Mouse (Mus musculus) 3134 (cell line): ENCODE measurements at regions not wholly inside any gene's neighbourhood (a gene's known extent, or its start where the extent isn't known, plus 50 kb on each side); places are given as distances from the start of the nearest gene placed in this dataset.
A peak's percentile ranks its signal among the peaks of the same experiment; 100 is the strongest.
"Not testable (repeated sequence)": the region's sequence is repeated elsewhere in the genome, so short reads cannot be mapped to it uniquely, and the experiment has no call there.

Source experiments
- DNase-seq: peaks from one replicate; pipeline ENCODE4 v3.0.0-alpha.2; 2011; ENCODE audit warnings: low spot score; ENCODE audit not compliant: insufficient read length; ENCODE audit errors: extremely low read depth

DNA sequence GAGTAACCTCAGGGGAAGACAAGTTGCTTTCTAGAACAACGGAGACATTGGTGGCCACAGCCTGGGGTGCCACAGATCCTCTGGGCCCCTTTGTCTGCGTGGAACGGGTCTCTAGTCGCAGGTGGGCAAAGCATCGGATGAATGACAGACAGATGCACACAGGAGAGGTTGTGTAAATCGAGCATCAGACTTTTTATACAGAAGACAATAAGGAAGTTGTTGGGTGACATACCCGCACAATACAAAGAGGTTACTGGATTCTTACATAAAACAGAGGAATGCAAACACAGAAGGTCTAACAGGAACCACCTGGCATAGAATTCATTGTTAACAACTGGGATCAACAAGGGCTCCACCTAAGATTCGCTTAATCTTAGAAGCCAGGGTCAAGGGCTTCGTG lies 127.5 kb downstream of the Nr2f2 start:
- not testable (repeated sequence) for DNase-seq

DNA sequence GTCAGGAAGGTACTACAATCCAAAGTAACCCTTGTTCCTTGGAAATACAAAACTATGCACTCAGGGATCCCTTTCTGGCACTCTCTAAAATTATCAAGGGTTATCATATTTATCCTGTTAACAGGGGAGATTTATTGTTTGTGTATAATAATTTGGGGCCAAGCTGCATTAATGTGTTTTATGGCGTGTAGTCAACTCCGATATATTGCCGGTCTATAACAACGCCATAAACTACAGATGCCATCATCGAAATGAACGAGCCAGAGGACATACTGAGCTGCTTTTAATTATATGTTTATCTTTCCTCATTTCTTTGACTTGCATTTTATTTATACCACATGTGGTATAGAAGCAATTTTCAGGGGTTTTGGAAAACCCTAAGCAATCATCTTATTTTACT lies 147.2 kb downstream of the Nr2f2 start:
- no peak for DNase-seq

DNA sequence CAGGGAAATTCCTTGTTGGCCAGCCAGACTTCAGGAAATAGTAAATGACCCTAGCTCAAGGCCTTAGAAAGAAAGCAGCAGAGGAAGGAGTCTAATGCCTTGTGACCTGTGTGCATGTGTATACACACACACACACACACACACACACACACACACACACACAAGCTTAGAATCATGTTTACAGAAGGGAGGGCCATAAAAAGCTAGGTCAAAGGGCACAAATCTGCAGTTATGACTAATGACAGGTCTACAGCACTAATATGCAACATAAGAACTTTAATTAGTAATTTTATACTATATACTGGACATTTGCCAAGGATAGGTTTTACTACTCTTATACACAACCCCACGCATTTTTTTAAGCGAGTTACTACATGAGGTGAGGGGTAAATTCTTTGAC lies 149.4 kb downstream of the Nr2f2 start:
- DNase-seq, result no peak

DNA sequence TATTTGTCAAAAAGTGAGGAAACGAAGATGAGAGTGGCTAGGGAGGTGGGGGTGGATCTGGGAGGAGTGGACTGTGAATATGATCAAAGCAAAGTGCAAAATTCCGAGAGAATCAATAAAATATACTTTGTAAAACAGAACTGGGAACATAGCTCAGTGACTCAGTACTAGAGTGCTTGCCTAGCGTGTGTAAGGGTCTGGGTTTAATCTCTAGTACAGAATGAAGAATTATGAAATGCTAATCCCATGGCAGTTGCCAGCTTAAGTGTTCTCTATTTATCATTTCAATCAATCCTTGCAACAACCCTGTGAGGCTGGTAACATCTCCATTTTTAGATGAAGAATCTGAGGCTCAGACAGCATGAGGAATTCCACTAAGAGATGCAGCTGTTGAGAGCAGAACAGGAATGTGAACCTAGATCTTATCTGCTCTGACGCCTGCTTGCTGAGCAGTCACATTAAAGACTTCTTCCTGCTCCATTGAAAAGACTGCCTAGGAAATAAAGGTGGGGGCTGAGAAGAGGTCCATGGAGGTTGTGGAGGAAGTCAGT lies 152.5 kb downstream of the Nr2f2 start:
- no peak for DNase-seq

DNA sequence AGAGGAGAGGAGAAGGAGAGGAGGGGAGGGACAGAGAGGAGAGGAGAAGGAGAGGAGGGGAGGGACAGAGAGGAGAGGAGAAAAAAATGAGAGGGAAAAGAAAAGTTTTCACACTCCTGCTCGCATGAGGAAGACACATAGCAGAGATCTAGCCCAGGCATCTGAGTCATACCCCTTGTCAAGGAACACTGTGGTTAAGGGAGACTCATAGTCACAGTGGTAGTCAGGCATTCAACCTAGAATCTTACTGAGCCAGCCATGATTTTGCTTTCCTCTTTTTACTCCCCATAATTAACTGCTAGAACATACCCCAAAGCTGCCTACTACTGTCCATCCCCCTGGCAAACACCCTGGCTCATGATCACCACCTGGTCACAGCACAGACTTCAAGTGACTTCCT lies 160.6 kb downstream of the Nr2f2 start:
- peak; percentile 44 for DNase-seq

DNA sequence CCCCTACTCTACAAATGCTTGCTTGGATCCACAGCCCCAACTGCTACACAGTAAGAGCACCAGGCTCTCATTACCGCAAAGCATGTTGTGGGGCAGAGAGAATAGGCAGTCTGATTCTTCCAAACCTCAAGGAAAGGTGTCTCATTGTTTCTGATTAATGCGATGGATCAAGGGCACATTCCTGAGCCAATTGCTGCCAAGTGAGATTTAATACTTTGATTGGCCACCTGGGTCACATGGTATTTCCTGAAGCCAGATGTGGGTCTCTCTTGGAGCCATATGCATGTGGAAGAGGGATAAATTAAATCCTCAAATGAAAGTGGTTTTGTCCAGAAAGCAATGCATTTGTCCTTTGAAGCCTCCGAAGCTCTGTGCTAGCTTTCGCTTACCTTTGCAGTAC lies 166.3 kb downstream of the Nr2f2 start:
- DNase-seq, result no peak

DNA sequence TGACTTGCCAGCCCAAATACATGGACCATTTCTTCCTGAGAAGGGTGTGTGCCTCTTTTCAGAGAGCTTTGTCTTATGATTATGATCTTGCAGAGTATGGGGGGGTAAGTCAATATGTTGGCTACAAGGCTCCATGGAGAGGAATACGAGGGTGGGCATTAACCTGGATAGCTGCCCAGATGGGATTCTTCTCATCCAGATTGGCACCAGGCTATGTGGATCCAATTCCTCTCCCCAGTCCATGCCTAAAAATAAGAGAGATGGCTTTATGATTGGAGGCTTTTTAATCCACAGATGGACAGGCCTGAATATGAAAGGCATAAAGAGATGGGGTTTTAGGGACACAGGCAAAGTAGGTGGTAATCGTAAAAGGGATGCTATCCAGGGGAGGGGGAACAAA lies 187.6 kb downstream of the Nr2f2 start:
- no peak for DNase-seq

DNA sequence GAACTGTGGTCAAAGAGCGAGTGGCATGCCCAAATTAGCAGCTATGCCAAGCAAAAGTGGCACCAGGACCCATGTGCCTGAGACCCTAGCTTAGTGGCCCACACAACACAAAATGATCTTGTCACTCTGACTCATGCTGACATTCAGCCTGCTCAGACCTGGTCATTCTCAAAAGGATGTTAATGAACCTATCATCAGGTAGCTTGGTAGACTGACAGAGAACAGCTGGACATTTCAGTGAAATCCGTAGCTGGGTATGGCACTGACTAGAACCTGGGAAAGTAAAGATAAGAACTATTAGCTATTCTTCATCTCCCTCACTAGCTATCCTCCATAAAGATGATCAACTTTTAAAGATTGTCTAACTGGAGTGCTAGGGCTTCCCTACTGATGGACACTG lies 188.5 kb downstream of the Nr2f2 start:
- no peak for DNase-seq

DNA sequence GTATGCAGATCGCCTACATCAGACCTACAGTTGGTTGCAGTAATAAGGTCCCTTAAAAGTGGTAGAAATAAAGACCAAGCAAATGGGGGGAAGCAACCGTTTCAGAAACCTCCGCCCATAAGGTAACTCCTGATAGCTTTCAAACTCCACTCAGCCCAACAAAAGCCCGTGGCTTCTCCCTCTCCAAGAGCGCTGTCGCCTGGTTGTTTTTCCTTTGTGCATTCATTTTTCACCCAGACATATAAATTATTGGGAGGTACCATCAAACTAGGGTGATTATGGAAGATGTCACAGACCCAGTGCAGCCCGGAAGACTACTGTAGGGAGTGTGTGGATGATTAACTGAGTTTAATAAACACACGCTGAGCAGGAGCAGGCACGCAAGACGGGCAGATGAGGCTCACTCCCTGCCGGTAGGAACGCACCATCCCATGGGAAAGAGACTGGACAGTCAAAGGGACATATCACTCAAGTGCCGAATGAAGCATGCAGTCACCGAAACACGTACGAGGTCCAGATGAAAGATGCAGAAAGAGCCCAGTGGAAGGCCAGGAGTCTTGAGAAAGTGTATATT lies 189.8 kb downstream of the Nr2f2 start:
- no peak for DNase-seq

DNA sequence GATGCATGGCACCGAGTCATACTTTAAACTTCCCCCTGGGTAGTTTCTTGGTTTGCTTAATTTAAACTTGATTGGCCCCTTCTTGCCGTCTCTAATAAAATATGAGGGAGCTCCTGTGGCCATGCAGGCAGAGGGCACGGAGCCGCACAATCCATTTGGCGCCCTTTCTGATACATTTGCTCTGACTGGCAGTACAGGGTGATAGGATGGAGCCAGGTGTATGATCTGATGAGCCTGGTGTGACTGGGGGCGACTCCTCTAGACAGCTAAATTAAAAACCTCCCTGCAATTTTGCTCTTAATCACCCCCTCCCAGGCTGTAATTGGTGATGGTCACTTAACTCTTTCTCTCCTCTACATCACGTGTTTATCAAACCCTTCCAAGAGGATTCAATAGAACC lies 190.4 kb downstream of the Nr2f2 start:
- DNase-seq, result no peak

DNA sequence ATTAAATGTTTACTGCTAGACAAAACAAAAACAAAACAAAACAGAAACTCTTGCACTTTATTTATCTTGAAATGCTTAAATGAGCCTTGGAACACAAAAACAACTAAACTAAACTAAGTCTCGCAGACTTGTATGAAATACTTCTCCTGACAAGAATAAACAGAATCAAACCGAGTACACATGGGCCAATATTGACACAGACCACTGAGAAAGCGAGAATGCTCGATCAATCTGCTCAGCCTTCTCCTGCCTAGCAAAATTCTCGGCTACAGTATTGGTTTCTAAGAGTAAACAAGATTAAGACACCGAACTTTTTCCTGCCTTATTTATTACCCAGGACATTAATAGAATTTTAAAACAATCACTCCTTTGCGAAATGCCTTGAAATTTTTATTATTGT lies 194.1 kb downstream of the Nr2f2 start:
- DNase-seq, result no peak

DNA sequence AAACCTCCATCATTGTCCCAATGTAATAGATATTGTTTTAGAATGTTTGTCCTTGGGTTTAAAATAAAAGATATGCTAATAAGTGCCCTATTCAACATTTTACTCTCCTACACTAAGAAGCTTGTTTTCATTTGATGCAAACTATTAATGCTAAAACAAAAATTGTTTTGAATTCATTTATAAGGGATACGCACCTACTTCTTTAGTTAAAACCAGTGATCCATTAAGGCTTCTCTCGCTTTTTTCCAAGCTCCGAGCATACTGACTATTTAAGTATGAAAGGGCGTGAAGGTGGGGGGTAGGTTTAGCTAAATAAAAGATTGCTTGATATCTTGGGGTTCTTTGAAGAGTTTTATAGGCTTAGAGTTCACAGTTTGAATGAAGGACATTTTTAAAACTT lies 195.1 kb downstream of the Nr2f2 start:
- DNase-seq, result no peak

DNA sequence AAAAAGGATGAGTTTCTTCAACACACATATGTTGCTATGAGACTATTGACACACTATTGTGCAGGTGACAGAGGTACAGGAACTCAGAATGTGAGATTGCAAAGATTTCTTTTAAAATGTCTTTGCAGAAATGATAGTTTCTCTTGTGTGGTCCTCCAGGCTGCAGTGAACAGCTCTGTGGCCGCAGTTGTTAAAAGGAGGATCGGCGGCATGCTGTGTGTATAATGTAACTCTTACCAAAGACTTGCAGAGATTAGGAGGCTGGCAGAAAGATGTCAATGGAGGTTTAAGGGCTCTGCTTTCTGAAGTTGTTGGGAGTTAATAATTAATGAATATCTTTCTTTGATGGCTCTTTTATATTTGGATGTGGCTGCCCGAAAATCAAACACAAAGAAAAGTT lies 198.5 kb downstream of the Nr2f2 start:
- DNase-seq, result no peak

DNA sequence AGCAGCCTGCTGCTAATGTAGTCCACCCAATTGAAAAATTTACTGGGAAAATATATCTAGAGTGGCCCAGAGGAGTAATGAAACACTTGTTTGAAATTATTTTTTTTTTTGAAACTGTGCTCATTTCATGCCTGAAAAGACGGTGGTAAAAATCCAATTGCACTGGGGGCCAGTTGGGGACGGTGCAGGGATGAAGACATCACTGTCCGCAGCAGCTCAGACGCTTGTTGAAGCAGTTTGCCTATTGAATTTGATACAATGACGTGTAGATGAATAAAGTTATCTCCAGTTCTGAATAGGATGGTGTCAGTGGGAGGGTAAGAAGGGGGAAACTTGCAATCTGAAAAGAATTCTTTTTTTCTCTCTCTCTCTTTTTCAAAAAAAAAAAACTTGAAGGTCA lies 200.5 kb downstream of the Nr2f2 start:
- DNase-seq, result no peak

DNA sequence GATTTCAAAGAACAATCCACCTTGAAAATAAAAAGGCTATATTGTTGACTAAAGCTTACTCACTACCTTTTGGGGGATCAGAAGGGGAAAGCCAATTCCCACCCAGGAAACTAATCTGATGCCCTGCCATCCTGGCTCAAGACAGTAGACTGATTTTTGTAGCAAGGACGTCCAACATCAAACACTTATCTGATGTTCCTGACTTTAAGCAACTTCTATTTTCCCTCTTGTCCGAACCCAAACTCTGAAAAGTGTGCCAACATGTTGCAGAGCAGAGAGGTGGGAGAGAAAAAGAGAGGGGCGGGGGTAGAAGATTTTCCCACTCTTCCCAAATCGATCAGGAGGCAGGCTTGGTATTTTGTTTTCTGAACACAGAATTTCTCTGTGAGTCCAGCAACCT lies 201.0 kb downstream of the Nr2f2 start:
- DNase-seq, result no peak

DNA sequence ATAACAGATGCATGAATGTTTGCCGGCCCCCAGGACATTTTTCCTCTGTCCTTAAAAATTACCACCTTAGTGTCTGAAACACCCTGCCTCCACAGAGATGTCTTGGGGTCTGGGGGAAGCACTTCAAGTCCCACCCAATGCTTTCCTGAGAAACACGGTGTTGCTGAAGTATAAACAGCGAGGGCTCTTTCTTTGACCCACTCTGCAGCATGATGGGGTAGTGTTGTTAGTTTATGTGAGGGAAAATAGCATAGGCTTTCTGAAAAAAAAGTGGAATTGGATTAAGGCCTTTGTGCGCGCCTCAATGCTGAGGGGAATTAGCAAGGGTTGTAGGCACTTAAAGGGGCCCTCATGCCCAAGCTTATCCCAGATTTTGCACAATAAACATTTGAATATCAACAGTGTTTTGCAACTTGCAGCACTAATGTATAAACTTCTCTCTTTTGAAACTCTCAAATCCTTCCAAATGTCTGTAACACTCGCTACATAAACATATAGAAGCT lies 201.8 kb downstream of the Nr2f2 start:
- DNase-seq, result no peak

DNA sequence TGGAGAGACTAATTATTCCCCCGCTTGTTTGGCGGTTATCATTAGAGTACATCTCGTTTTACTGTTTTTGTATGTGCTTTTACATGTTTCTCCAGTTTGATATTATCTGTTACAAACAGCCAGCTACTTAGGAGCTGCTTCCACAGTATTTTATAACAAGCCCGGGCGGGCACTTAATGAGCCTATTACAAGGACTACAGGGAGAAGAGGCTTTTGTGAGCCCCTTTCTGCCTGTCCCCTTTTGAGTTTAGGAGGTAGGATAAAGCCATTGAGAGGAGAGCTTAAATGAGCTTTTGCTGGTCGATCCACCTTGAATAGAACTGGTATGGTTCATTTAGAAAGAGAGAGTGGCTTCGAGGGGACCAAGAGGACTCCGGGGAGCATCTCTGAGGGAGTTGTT lies 208.0 kb downstream of the Nr2f2 start:
- DNase-seq, result no peak

DNA sequence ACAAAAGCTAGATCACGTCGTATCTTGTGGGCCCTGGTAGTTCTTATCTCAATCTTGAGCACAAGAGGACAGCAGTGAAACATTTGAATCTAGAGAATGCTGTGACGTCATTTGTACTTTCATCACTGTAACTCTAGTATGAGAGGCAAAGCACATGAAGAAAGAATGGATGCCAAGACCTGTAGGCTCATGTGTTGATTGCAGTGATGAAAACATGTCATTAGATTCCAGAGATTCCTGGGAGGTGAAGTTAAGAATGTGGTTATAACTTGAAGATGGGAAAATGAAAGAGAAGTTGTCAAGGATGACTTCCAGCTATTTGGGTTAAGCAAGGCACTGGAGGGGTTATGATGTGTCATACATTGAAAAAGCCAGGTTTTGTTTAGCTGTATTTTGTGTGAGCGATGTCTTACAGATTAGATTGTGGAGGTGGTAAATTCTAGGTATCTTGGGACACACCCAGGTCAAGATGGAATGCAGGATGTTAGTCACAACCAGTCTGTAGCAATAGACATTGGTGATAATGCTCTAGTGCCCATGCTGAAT lies 221.7 kb downstream of the Nr2f2 start:
- peak; percentile 30 for DNase-seq

DNA sequence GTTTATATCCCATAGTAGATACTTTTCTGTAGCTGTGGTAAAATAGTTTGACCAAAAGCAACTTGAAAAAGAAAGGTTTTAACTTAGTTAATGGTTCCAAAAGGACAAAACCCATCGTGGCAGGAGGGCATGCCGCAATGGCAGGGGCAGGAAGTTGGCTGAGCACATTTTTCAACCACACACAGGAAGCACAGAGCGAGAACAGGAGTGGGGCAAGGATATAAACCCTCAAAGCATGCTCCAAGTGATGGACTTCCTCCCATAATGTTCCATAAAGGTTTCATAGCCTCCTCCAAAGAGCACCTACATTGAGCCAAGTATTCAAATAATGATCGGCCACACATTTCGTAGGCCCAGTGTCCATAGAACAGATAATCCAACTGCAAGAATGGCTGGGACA lies 229.7 kb downstream of the Nr2f2 start:
- DNase-seq, result no peak

DNA sequence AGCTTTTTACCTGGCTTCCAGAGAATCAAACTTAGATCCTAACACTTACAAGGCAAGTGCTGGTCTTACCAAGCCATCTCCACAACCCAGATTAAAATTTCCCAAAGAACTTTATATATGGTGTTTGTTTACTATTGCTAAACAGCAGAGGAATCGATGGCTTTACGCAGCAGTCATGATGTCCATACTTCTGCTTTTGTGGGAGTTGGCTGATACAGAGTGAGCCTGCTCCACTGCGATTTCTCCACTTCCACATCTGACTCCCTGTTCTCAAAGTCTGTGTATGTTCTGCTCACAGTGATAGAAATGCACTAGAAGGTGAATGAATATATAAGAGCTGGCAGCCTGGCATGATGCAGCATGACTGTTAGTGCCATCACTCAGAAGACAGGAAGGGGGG lies 231.1 kb downstream of the Nr2f2 start:
- DNase-seq, result no peak

DNA sequence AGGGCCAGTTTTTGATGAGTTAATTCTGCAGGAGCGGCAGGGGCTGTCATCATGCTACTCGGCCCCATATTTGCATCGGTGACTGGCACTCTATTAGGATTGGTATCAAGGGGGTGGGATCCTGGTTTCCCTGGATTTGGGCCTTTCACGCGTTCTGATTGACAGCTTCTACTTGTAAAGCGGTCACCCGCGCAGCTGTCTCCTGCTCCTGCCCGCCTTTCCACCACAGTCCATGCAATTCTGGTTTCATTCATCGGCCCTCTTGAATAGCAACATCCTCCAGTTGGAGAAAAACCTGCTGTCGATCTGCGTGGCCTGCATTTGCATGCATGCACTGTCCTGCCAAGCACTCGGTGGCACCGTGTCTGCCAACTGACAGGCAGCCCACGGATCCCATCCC lies 236.6 kb downstream of the Nr2f2 start:
- no peak for DNase-seq

DNA sequence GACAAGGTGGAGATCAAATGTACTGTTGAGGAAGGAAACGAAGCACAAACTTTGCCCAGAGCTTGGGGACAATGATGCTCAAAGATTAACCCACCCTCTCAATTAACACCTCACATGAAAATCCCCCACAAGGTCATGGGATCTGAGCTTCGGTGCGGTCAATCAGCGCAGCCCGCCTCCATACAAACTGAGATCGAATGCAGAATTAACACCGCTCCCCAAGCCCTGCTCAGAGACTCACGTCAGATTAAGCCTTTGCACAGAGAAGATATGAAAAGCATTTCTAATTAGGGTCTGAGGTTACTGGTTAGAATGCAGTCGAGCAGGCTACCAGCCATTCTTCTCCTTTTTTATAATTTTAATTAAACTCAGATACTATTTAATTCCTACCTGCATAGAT lies 243.7 kb downstream of the Nr2f2 start:
- DNase-seq, result no peak

DNA sequence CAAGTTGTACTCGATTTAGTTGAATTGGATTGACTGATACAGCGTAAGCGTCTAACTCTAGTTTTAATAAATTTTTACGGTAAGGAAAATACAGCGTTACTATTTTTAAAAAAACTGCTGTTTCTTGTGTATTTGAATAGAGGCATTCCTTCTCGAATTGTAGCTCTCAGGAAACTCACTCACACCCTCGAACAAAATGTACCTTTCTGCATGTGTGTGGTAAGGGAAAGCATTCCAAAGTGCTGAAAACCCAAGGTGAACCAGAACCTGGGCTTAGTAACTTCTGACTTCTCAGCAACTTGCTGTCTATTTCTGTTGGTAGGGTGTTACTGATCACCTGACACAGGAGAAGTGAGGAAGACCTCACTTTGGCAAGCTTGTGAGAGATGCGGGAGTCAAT lies 247.0 kb downstream of the Nr2f2 start:
- DNase-seq, result no peak
